Mouse (Mus musculus) 3T3-L1 (cell line): ENCODE measurements at regions not wholly inside any gene's neighbourhood (a gene's known extent, or its start where the extent isn't known, plus 50 kb on each side); places are given as distances from the start of the nearest gene placed in this dataset.
A peak's percentile ranks its signal among the peaks of the same experiment; 100 is the strongest.

Source experiments
- DNase-seq: peaks from one replicate; pipeline ENCODE4 v3.0.0-alpha.2; 2015; ENCODE audit warnings: low read depth, low spot score

DNA sequence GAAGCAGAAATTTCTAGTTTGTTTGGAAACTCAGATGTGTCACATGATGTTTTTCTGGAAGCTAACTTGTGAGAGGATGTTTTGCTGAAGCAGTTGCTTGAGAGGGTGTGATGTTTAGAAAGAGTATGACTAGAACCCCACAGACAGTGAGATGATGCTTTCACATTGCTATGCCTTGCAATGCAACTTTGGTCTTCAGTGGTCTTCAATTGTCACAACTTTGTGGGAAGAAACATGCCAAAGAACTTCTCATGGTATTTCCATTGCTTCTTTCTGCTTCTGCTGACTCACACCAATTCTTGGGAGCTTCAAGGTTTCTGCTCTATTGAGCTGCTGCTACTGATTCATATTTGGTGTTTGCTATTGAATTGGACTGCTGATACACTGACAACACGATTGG lies 365.3 kb upstream of the Tmem229a start:
- no peak for DNase-seq

DNA sequence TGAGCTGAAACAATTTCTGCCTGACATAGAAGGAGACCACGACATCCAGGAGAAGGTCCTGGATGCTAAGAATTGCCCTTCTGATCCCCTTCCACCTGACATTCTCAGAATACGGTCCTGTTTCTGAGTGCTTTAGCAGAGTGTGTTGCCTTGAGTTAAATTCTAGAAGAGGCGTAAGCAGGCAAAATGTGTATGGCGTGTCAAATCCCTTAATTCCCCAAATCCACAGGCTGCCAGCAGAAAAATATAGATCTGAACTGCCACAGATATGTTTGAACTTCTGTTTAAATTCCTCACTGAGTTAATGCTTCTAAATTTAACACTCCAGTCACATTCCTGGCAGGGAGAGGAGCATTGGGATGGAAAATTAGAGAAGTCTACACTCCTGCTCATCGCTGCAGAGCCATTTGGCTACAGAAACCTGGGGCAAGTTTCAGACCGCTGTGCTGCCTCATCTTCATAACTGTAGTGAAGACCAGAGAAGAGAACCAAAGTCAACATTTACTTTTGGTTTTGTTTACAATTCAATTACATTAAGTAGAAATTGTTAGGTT lies 364.3 kb upstream of the Tmem229a start:
- DNase-seq = no peak

DNA sequence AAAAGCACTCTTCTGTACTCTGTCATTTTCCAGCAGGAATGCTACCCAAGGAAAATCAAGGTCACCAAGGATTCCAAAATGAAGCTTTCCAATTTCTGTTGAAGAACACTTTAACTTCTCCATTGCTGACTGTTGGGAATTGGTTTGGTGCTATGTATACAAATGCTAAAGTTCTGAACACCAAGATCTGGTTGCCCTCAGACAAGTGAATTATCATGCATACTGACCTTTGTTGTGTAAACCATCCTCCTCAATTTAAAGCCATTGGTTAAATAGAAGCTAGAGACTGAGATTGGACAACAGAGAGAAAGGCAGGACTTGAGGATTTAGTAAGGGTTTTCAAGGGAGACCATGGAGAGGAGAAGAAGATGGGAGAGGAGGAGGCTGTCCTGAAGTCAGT lies 351.4 kb upstream of the Tmem229a start:
- DNase-seq = no peak

DNA sequence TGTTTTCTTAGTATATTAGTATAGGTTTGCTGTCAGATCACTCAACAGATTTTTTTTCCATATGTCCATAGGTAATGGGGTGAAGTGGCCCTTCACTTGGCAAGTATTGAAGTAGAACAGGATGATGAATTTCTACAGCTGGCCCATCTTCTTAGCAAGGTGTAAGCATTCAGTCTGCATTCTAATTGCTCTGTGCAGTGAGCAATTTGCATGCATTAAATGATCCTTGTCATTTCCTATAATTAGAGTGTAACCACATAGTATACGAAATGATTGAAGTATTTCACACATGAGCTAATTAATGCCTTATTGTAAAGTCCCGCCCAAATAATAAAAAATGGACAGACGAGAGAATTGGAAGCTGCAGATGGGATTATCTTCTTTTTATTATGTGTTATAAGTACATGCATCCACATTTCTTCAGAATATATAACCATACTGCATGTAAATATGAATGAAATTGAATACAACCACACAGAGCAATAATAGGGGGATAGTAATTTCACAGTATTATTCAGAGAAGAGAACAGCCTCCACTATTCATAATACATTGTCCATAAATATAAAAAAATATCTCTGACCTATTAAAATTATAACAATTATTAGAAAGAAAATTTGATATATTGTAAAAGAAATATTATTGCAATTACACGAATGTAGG lies 348.9 kb upstream of the Tmem229a start:
- DNase-seq = no peak

DNA sequence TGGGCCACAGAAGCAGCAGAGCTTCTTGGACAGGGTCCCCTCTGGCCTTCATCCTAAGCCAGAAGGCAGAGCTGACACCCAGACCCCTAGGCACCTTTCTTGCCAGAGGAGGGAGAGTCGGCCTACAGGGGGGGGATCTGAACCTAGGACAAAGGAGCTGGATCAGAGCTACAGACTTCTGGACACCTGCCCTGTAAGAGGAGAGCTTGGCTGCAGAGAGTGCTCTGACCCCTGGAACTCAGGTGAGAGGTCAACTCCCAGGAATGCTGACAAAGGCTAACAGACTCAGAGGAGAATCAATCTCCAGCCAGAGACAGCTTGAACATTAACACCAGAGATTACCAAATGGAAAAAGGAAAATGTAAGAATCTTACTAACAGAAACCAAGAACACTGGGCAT lies 335.5 kb upstream of the Tmem229a start:
- no peak for DNase-seq

DNA sequence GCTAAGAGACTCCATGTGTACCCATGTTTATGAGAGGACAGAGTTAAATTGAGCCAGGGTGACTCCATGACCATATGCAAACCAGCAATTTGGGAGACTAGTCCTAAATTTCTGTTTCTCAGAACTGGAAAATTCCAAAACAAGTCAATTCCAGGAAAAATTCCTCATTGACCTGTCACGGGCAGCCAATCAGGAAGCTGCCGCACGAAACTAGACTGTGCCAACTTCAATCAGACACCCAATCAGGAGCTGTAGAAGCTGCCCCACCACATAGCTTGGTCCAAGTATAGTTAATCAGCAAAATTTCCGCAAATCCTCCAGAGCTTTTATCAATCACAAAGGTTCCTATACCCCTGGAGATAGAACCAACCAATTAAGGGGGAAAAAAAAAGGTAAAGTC lies 331.5 kb upstream of the Tmem229a start:
- DNase-seq = no peak

DNA sequence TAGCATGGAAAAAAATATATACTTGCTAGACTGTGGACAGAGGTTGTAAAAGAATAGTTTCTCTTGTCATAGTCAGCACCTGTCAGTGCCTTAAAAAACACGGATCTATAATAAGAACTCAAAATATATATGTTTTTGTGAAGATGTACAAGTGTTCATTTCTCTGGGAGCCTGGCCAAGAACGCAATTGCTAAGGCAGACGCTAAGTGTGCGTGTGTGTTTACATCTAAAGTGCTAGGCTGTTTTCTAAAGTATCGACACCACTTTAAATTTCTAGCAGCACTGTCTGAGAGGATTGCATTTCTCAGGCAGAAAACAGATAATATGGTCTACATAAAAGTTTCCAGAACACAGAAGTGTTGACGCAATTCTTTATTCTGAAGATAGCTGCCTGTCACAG lies 330.2 kb upstream of the Tmem229a start:
- no peak for DNase-seq

DNA sequence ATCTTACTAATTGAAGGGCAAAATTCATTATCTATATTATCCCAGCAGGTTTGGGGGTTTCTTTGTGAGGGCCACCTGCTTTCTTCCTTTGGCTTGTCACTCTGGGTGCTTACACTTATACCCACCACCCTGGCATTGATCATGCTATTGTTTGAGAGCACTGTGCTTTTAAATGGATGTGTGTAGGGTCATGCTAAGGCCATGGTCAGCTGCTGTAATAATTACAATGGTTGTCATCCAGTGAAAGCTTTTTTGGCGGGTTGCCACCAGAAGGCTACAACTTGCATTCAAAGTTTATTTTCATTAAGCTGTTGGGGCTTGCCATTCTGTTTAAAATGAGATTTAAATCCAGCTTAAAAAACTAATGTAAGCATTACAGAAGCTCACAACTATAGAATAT lies 322.4 kb upstream of the Tmem229a start:
- DNase-seq = no peak

DNA sequence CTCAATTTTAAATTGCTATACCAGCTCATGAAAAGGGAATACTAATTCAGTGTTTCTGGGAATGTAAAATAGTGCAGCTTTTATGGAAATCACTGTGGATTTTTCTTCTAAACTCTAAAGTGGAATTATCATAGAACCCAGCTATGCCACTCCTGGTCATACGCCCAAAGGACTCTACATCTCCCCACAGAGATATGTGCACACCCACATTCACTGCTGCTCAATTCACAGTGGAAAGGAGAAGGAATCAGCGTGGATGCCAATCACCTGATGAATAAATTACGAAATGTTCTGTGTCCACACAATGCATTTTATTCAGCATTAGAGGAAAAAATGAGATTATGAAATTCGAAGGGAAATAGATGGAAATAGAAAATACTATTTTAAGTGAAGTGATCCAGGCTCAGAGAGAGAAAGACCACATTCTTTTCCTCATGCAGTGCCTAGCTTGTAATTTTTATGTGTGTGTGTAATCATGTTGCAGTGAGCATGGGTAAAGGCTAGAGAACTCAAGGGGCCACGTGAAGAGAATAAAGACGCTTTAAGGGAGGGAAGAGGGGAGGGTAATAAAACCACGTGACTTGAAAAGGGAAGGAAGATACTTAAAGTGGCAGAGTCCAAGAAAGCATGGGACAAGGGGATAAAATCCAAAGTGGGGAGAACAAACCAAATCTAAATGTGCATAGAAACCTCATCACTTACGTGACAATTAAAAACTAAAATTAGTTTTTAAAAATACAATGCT lies 321.8 kb upstream of the Tmem229a start:
- no peak for DNase-seq

DNA sequence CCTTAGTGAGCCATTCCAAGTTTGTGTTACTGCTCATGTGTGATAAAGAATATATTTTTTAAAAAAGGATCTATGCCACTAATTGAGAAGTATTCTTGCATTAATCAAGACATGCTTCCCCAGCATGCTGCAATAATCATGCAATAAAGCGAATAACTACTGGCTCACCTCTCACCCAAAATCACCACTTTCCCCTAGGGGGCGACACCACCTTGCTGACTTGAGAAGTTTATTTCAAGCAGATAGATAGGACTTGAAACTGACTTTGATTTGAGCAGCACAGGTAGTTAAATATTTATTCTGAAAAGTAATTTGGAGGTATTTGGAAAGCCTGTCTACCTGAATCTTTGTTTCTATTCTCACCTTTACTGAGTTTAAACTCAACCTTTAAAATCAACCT lies 320.1 kb upstream of the Tmem229a start:
- peak; percentile 9 for DNase-seq

DNA sequence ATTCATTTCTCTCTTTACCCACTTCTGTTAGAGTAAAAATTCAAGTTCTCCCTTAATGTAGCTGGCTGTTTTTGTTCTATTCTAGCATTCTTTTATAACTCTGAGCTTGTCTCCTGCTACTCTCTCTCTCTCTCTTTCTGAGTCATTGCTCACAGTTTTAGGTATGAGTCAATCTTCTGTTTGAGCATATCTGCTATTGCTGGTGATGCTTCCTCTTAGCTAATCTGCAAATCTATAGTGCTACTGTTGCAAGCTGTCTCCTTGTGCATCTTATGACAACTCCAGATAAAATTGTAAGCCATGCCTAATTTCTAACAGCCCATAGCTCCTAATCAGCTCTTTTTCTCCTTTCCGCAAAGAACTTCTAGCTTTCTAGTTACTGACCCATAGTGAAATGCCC lies 304.5 kb upstream of the Tmem229a start:
- no peak for DNase-seq

DNA sequence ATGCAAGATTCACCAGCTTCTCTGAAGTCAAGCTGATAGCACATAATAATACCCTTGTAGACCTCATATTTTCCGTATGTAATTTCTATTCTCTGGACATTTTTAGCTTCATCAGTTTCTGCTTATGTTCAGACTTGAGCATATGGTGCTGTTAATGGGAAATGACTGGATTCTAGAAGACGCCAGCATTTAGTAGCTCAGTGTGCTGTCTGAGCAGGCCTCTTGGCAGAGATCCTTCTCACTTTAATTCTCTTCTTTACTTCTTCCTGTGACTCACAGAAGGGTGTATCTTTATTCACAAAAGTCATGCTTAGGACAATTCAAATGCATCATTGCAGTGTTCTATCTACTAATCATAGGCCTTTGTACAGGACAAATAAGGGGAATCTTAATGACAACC lies 299.7 kb upstream of the Tmem229a start:
- DNase-seq = no peak

DNA sequence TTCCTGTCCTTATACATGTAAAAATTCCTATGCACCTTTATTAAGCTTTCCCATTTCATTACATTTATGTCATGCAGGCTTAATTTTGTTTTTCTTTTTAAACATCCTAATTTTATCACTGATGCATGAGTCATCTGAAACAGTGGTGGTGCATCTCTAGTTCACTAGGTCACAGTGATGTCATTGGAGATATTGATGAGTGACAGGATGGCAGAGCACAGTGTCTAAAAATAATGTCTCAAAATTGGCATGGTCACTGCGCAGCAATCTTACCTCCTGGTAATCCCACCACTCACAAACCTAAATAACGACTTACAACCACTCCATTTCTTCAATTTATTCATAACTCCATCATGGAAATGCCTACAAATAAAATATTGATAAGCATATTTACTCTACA lies 280.9 kb upstream of the Tmem229a start:
- DNase-seq = no peak

DNA sequence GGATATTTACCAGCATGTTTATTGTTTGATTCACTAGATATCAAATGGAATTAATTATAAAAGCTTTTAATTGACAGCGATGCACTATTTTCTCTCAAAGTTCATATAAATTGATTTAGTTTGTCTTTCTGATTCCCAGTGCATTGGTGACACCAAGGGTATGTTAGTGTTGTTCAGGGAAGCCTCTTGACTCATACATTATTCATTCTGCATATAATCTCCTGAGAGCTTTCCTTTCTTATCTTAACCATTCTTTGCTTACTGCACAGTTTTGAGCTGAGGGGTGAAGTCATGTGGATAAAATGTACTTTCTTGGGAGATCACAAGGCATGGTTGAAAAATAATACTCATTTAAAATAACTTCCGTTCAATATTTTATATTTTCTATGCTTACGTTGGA lies 280.5 kb upstream of the Tmem229a start:
- no peak for DNase-seq
